Mouse (Mus musculus): Measurements from ENCODE around the gene Gal3st2. TPM values are rescaled to one million over a fixed set of nuclear protein-coding genes. Genes with fewer than 3 reads are reported as not detected.

The Gal3st2 gene
- total and polyA plus RNA-seq, 2 experiments: 0.37 TPM; not detected in 1

Other genes starting within 250 kb of the Gal3st2 start
- 22.0 and 31.7 TPM in 2 replicates for gene Stk25, start 202.6 kb upstream of the Gal3st2 start, total RNA-seq (2014; rRNA removed)
- 33.9 and 41.4 TPM in 2 replicates for gene Stk25, start 202.6 kb upstream of the Gal3st2 start, polyA plus RNA-seq (2012; rRNA removed)
- 7.3 and 8.9 TPM in 2 replicates for gene Bok, start 175.6 kb upstream of the Gal3st2 start, total RNA-seq (2014; rRNA removed)
- gene Bok, start 175.6 kb upstream of the Gal3st2 start, polyA plus RNA-seq (2012; rRNA removed): 11.5 and 15.9 TPM in 2 replicates
- gene Atg4b, start 109.8 kb upstream of the Gal3st2 start, total RNA-seq (2014; rRNA removed): 18.7 and 20.0 TPM in 2 replicates
- 27.8 and 29.1 TPM in 2 replicates for gene Atg4b, start 109.8 kb upstream of the Gal3st2 start, polyA plus RNA-seq (2012; rRNA removed)
- gene Thap4, start 106.4 kb upstream of the Gal3st2 start, total RNA-seq (2014; rRNA removed): 10.0 and 13.6 TPM in 2 replicates
- 17.5 TPM in 2 replicates for gene Thap4, start 106.4 kb upstream of the Gal3st2 start, polyA plus RNA-seq (2012; rRNA removed)
- 26.3 and 27.7 TPM in 2 replicates for gene Dtymk, start 59.4 kb upstream of the Gal3st2 start, total RNA-seq (2014; rRNA removed)
- 18.7 and 28.4 TPM in 2 replicates for gene Dtymk, start 59.4 kb upstream of the Gal3st2 start, polyA plus RNA-seq (2012; rRNA removed)
- 4.4 and 5.5 TPM in 2 replicates for gene Ing5, start 57.3 kb upstream of the Gal3st2 start, total RNA-seq (2014; rRNA removed)
- 2.2 and 2.7 TPM in 2 replicates for gene Ing5, start 57.3 kb upstream of the Gal3st2 start, polyA plus RNA-seq (2012; rRNA removed)
- 23.4 and 24.8 TPM in 2 replicates for gene D2hgdh, start 36.4 kb upstream of the Gal3st2 start, total RNA-seq (2014; rRNA removed)
- gene D2hgdh, start 36.4 kb upstream of the Gal3st2 start, polyA plus RNA-seq (2012; rRNA removed): 26.1 and 27.8 TPM in 2 replicates
- gene Gal3st2b, start 57.0 kb downstream of the Gal3st2 start, total RNA-seq (2014; rRNA removed): not detected in 2 replicates
- not detected in 2 replicates for gene Gal3st2b, start 57.0 kb downstream of the Gal3st2 start, polyA plus RNA-seq (2012; rRNA removed)
- not detected in 2 replicates for gene Gal3st2c, start 129.2 kb downstream of the Gal3st2 start, total RNA-seq (2014; rRNA removed)
- not detected in 2 replicates for gene Gal3st2c, start 129.2 kb downstream of the Gal3st2 start, polyA plus RNA-seq (2012; rRNA removed)
- not detected in 2 replicates for gene Neu4, start 159.1 kb downstream of the Gal3st2 start, total RNA-seq (2014; rRNA removed)
- not detected in 2 replicates for gene Neu4, start 159.1 kb downstream of the Gal3st2 start, polyA plus RNA-seq (2012; rRNA removed)
- 0.09 TPM in 1 of 2 replicates, not detected in the other for gene Pdcd1, start 191.2 kb downstream of the Gal3st2 start, total RNA-seq (2014; rRNA removed)
- not detected in 2 replicates for gene Pdcd1, start 191.2 kb downstream of the Gal3st2 start, polyA plus RNA-seq (2012; rRNA removed)

Measured in liver, adult 2 months (tissue).